Comparison of ENCODE assay signal across 14 mouse cellular contexts in genomic region chr12:118314477-118314845, GRCm38 (mm10).
"Had no signal": no experiment of that assay in that cellular context is flagged by ENCODE, and none has a peak within 500 bp of the region (broad histone marks: within the 10 kb centered on the region; RNA-seq: fewer than 3 reads in every experiment).

No protein-coding gene starts in this region.

- H3K27ac ChIP-seq: kidney, embryonic 15.5 days; liver, embryonic 13.5 days had no signal

- H3K4me3 ChIP-seq: kidney, embryonic 15.5 days; liver, embryonic 13.5 days had no signal

- DNase-seq: kidney, adult 11 months; kidney, adult 8-10 months; kidney, postnatal 10 days; kidney, postnatal 36 days; layer of hippocampus, adult 9-11 months; liver, embryonic 13.5 days; lung, adult 2 months; lung, postnatal 14 days; lung, postnatal 4 days; midbrain, embryonic 14.5 days; right cerebral cortex, adult 18-20 months; right cerebral cortex, postnatal 25 days; thymus, postnatal 25 days had no signal
